Mouse (Mus musculus) ES-E14 (cell line): ENCODE measurements around the gene Cyth3.

Source experiments
- CHD2 ChIP-seq: IDR thresholded peaks from 2 replicates; pipeline ENCODE4 v1.6.1; 2014; ENCODE audit warnings: mild to moderate bottlenecking, low read depth, low read length, inconsistent platforms
- HCFC1 ChIP-seq: IDR thresholded peaks from 2 replicates; pipeline ENCODE4 v1.6.1; 2012; ENCODE audit warnings: low read length, inconsistent platforms, borderline replicate concordance; ENCODE audit not compliant: insufficient read depth
- MAFK ChIP-seq: IDR thresholded peaks from 2 replicates; pipeline ENCODE4 v1.6.1; 2014; ENCODE audit warnings: mild to moderate bottlenecking, low read depth, low read length, inconsistent platforms; ENCODE audit not compliant: insufficient read depth
- ZC3H11A ChIP-seq: IDR thresholded peaks from 2 replicates; pipeline ENCODE4 v1.6.1; 2012; ENCODE audit warnings: low read depth, mild to moderate bottlenecking, inconsistent platforms, low read length, borderline replicate concordance
- ZNF384 ChIP-seq: IDR thresholded peaks from 2 replicates; pipeline ENCODE4 v1.6.1; 2012; ENCODE audit warnings: low read depth, low read length, inconsistent platforms

DNA sequence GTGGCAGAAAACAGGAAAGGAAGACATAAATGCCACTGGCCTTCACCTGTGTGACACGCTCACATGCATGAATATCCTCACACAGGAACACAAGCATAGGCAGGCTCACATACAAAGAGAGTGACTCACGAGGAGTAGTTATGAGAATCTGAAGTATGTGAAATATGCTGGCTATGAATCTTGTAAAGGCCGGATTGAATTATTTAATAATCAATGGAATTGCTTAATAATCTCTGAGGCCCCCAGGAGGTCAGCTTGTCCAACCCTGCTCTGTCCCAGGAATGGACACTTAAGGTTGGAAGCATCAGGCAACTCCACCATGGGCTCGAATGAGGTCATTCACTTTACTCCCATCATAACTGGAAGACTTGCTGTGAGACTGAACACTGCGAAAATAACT lies 37.3 kb upstream of the Cyth3 start:
- no peak for TF ChIP-seq MAFK
- no peak for TF ChIP-seq ZC3H11A
- TF ChIP-seq ZNF384 = no peak
- no peak for TF ChIP-seq CHD2
- no peak for TF ChIP-seq HCFC1
